Mouse (Mus musculus) G1E (cell line): ENCODE results near the gene Fblim1. TPM values are rescaled to one million over a fixed set of nuclear protein-coding genes. Genes with fewer than 3 reads are reported as not detected.
"Not testable (repeated sequence)": the region's sequence is repeated elsewhere in the genome, so short reads cannot be mapped to it uniquely, and the experiment has no call there.

Source experiments
- ATAC-seq: 2 replicates; pipeline ENCODE4 v1.8.0; 2016; ENCODE audit warnings: mild to moderate bottlenecking; ENCODE audit not compliant: insufficient number of reproducible peaks, poor library complexity, low FRiP score, severe bottlenecking; ENCODE audit errors: extremely low read depth
- DNase-seq: peaks from one replicate; pipeline ENCODE4 v3.0.0; 2012; ENCODE audit warnings: low spot score
- H3K27me3 ChIP-seq: 2 replicates; pipeline ENCODE4 v1.6.1; 2012; ENCODE audit warnings: mild to moderate bottlenecking, low read length, inconsistent platforms; ENCODE audit not compliant: insufficient read depth
- H3K36me3 ChIP-seq: replicated peaks from 2 replicates; pipeline ENCODE3; 2012; ENCODE audit warnings: mild to moderate bottlenecking, inconsistent platforms
- H3K4me1 ChIP-seq: 2 replicates; pipeline ENCODE4 v1.6.1; 2012; ENCODE audit warnings: low read depth, low read length, inconsistent platforms, mixed read lengths; ENCODE audit not compliant: insufficient read depth
- H3K4me3 ChIP-seq: 2 replicates; pipeline ENCODE4 v1.5.1; 2012; ENCODE audit warnings: low read depth, mild to moderate bottlenecking, inconsistent platforms, low read length, moderate library complexity, mixed read lengths
- H3K9me3 ChIP-seq: replicated peaks from 2 replicates; pipeline ENCODE4 v1.6.1; 2012; ENCODE audit warnings: inconsistent platforms
- CTCF ChIP-seq: IDR thresholded peaks from 2 replicates; pipeline ENCODE4 v1.5.1; 2012; ENCODE audit warnings: low read depth, low read length, inconsistent platforms, mixed read lengths
- GATA1 ChIP-seq: IDR thresholded peaks from 2 replicates; pipeline ENCODE4 v1.6.1; 2012; ENCODE audit warnings: borderline replicate concordance, low read length, inconsistent platforms, mixed read lengths
- GATA2 ChIP-seq: IDR thresholded peaks from 2 replicates; pipeline ENCODE4 v1.6.1; 2012; ENCODE audit warnings: low read depth, low read length, inconsistent platforms, borderline replicate concordance
- POLR2AphosphoS5 ChIP-seq: IDR thresholded peaks from 2 replicates; pipeline ENCODE4 v1.6.1; 2012; ENCODE audit warnings: low read depth, low read length, inconsistent platforms; ENCODE audit not compliant: insufficient replicate concordance
- TAL1 ChIP-seq: conservative IDR thresholded peaks from 2 replicates; pipeline ENCODE4 v1.6.1; 2012; ENCODE audit warnings: low read depth, low read length, inconsistent platforms, mixed read lengths
- polyA plus RNA-seq: library from polyadenylated mRNA; stranded (reverse); fragments of >175 nt; gene quantifications from 2 replicates; pipeline ENCODE4 v1.2.3, GENCODE M21; 2012
- total RNA-seq, 2 experiments: library from RNA; stranded (forward) in 1 of 2; stranded (reverse) in 1 of 2; fragments of 200-1000 nt in 1 of 2; fragments of >200 nt in 1 of 2; fragmentation: Nextera tagmentation in 1 of 2; gene quantifications; 2 replicates each; pipeline ENCODE4 v1.2.3; 2014 to 2017

The Fblim1 gene
- total and polyA plus RNA-seq, 3 experiments, result 0.11 TPM; not detected in 2

DNA sequence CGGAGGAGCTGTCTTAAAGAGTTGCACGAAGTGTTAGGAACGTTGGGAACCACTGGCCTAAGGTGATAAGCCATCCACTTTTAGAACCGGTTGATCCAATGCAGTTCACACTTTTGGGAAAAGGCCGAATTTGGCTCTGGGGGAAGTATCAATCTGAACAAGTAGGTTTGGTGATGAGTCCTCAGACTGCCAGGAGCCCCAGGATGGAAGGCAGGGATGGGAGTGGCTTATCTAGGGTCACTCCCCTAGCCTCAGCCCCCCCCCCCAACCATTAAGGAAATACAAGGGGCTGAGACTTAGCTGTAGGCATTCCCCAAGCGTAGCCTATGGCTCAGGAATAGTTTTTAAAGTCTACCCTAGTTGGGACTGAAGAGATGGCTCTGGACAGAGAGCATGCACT is 39.7 kb downstream of the Fblim1 start:
- no peak for ATAC-seq
- no peak for DNase-seq
- Histone ChIP-seq H3K27me3 (peaks cover 17% of the 10 kb centered on the region), H3K4me3 (no peak overlapping the region), H3K36me3 (no peaks in the 10 kb centered on the region), H3K4me1 (no peaks in the 10 kb centered on the region), H3K9me3 (no peaks in the 10 kb centered on the region)
- TF ChIP-seq TAL1 (no peak), GATA1 (no peak), GATA2 (no peak), CTCF (no peak), POLR2AphosphoS5 (no peak)

- H3K4me1 ChIP-seq, result no peaks in the 10 kb centered on the region
- no peak for TF ChIP-seq TAL1
- TF ChIP-seq GATA1, result no peak
- no peak for TF ChIP-seq POLR2AphosphoS5
- TF ChIP-seq GATA2, result no peak
- TF ChIP-seq CTCF, result no peak
- DNase-seq (no peak), ATAC-seq (no peak)
- H3K4me3 ChIP-seq, result no peak overlapping the region
- no peaks in the 10 kb centered on the region for H3K9me3 ChIP-seq
- no peaks in the 10 kb centered on the region for H3K36me3 ChIP-seq
- peaks cover 12% of the 10 kb centered on the region for H3K27me3 ChIP-seq
Measured at GRCm38 (mm10) chr4:141565325-141565724, 40.6 kb downstream of the Fblim1 start.

GRCm38 (mm10) chr4:141564660-141565059 is 41.2 kb downstream of the Fblim1 start:
- no peak for DNase-seq
- ATAC-seq, result no peak
- peaks cover 6% of the 10 kb centered on the region for H3K4me1 ChIP-seq
- no peaks in the 10 kb centered on the region for H3K36me3 ChIP-seq
- no peaks in the 10 kb centered on the region for H3K9me3 ChIP-seq
- H3K4me3 ChIP-seq, result no peak overlapping the region
- no peak for TF ChIP-seq CTCF
- TF ChIP-seq GATA1, result no peak
- TF ChIP-seq POLR2AphosphoS5, result no peak
- no peak for TF ChIP-seq GATA2
- TF ChIP-seq TAL1, result no peak
- H3K27me3 ChIP-seq, result peaks cover 9% of the 10 kb centered on the region; the same call in 1 of the 2 replicates

- peaks cover 9% of the 10 kb centered on the region for H3K4me1 ChIP-seq
- no peaks in the 10 kb centered on the region for H3K9me3 ChIP-seq
- ATAC-seq (no peak), DNase-seq (no peak)
- H3K27me3 ChIP-seq, result peaks cover 9% of the 10 kb centered on the region; the same call in 1 of the 2 replicates
- H3K4me3 ChIP-seq, result no peak overlapping the region
- no peaks in the 10 kb centered on the region for H3K36me3 ChIP-seq
- TF ChIP-seq GATA2, result no peak
- TF ChIP-seq GATA1, result no peak
- no peak for TF ChIP-seq CTCF
- TF ChIP-seq POLR2AphosphoS5, result no peak
- no peak for TF ChIP-seq TAL1
Measured at GRCm38 (mm10) chr4:141564209-141564608, 41.7 kb downstream of the Fblim1 start.

DNA sequence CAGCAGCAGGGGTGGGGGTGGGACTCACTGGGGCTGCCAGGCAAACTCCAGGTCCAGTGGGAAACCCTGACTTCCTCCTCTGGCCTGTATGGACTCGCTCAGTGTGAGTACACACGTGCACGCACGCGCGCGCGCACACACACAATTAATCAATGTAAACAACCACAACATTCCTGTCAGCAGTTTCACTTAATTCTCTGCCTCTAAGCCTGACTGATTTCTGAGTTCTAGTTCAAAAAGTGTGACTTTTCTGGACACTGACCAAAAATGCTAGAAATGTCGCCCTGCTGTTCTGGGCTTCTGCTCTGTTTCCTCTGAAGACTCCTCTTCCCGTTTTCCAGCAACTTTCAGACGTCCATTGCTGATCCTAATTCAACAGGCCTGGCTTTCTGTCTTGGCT is 43.6 kb downstream of the Fblim1 start:
- Histone ChIP-seq H3K9me3 (no peaks in the 10 kb centered on the region), H3K4me1 (peaks cover 27% of the 10 kb centered on the region), H3K36me3 (no peaks in the 10 kb centered on the region), H3K4me3 (no peak overlapping the region), H3K27me3 (peaks cover 9% of the 10 kb centered on the region; the same call in 1 of the 2 replicates)
- DNase-seq, result no peak
- no peak for ATAC-seq
- no peak for TF ChIP-seq GATA2
- TF ChIP-seq POLR2AphosphoS5, result no peak
- TF ChIP-seq CTCF, result no peak
- no peak for TF ChIP-seq GATA1
- no peak for TF ChIP-seq TAL1

DNA sequence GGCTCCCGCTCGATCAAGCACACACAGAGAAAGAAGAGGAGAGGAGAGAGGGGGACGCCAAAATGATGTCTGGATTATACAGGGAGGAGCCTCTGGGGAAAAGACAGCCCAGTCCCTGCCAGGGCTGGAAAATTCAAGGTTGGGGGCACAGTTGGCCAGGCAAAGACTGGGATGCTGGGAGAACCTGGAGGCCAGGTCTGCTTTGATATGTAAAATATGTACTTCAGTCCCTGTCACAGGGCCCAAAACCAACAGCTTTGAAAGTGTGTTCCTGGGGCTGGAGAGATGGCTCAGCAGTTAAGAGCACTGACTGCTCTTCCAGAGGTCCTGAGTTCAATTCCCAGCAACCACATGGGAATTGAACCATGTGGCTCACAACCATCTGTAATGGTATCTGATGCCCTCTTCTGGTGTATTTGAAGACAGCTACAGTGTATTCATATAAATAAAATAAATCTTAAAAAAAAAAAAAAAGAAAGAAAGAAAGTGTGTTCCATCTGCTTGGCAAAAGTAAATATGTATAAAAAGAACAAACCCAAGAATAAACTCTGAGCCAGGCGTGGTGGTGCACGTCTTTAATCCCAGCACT is 44.5 kb downstream of the Fblim1 start:
- not testable (repeated sequence) for H3K9me3 ChIP-seq, H3K36me3 ChIP-seq, H3K27me3 ChIP-seq, ATAC-seq, H3K4me3 ChIP-seq, DNase-seq
- H3K4me1 ChIP-seq, result peaks cover 28% of the 10 kb centered on the region

DNA sequence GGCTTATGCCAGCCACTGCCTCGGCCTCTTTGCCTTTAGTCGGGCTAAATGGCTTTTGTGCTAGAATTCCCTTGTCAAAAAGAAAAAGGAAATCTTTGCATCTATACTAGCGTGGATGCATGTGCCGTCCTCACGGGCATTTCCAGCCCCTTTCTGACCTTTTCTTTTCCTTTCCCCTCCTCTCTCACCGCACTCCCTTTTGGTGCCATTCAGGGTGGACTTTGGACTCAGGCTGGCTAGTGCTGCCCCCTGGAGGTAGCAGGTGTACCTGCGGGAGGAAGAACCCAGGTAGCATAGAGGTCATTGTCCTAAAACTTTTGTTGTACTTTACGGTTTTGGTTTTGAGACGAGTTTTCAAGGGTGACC is 46.0 kb downstream of the Fblim1 start:
- DNase-seq (peak; percentile 86), ATAC-seq (peak; percentile 29; the same call in 1 of the 2 replicates)
- no peaks in the 10 kb centered on the region for H3K9me3 ChIP-seq
- peaks cover 6% of the 10 kb centered on the region; the same call in 1 of the 2 replicates for H3K27me3 ChIP-seq
- H3K36me3 ChIP-seq, result no peaks in the 10 kb centered on the region
- H3K4me3 ChIP-seq, result peak overlapping the region; percentile 72
- H3K4me1 ChIP-seq, result peaks cover 30% of the 10 kb centered on the region
- no peak for TF ChIP-seq POLR2AphosphoS5
- TF ChIP-seq GATA2, result no peak
- no peak for TF ChIP-seq TAL1
- TF ChIP-seq CTCF, result peak; percentile 90
- TF ChIP-seq GATA1, result no peak
